Mouse (Mus musculus) testis, postnatal 14 days (tissue): Measurements from ENCODE around the gene Nppc.

Experiments
- DNase-seq: peaks from one replicate; pipeline ENCODE4 v3.0.0; 2021; ENCODE audit warnings: low spot score

Nppc gene

DNA sequence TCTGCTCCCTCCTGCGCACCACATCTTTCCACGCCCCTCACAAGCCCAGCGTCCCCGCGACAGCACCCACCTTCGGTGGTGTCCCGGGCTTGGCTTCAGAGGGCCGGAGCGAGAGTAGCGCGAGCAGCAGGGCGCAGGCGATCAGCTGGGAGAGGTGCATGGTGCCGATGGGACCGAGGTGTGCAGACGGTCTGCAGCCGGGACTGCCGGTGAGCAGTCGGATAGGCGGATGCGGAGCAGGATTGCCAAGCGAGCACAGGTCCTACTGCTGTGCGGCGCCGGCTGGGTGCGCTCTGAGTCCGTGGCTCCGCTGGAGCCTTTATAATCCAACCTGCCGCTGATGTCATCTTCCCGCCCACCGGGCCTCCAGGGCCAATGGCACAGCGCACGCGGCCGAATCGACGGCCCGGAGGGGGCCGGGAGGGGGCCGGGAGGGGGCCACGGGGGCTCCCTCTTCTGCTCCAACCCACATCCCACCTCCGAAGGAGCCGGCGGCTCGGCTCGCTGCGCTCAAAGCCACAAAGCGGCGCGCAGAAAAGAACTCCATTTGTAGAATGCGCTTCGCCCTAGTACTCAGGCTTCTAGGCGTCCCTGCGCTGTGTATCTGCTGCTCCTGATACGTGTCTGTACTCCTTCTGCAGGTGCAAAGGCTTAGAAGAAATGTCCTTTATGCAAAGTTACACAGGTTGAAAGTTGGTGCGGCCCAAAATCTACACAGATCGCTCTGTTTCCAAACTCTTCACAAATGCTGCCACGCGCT, at the start of gene Nppc:
Gene Nppc, minus strand, starts transcription at position 293 of the 760 bp plus-strand sequence.
- DNase-seq = peak; percentile 43

DNA sequence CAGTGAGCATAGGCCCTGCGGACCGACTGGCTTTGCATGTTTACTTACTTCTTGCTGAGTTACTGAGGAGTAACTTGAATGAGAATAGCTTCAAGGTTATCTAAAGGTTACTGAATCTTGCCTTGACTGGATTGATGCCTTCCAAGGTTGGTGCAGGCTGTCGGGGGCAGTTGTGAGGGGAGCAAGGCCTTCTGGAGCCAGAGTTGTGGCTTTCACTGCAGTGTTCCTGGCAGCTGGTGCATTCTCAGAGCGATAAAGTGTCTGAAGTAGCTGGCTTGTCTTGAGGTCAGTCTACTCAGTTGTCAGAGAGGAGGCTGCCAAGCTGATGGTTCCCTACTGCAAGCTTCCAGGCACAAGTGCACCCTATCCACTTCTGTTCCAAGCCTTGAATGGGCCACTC, 49.0 kb upstream of the Nppc start:
- DNase-seq = peak; percentile 26

DNA sequence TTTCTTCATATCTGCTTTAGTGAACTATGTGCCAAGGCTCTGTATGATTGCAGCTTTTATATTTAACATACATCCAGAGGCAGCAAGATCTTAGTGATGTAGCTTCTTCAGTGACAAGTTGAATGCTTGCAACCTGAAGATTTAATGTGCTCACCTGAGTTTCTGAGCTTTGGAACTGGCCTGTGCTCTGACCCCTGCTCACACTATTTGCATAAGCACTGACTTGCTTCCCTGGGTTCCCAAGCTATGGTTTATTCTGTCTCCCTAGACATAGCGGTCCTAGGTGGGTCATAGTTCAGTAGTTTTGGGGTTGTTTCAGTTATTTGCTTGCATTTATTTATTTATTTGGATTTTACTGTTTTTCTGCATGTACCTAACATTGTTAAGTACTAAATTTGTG, 47.8 kb upstream of the Nppc start:
- no peak for DNase-seq

DNA sequence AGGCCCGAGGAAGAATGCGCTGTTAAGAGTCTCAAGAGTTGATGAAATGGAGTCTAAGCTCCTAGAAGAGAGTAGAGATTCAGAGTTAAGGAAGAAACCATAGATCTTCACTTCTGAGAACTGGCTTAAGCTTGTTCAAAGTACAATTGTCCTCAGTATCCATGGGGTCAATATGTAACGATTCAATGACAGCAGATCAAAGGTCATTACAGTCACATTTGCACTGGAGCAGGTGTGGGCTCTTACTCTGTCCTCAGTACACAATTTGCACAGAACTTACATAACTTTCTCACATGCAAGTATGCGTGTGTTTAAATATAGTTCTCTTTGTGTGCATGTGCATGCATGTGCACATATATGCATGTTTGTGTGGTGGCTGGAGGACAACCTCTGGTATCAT, 42.7 kb upstream of the Nppc start:
- no peak for DNase-seq

DNA sequence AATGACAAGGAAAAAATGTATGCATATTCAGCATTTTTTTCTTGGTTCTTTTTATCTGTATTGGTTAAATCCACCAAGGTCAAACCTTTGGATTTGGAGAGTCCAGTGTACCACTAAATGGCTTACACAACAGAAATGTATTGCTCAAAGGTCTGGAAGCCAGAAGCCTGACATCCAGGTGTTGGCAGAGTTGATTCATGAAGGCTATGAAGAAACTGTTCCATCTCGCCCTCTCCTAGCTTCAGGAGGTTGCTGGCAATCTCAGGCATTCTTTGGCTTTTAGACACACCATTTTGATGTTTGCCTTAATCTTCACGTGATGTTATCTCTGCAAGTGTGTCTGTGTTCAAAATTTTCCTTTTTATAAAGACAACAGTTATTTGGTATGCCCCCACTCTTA, 41.7 kb upstream of the Nppc start:
- no peak for DNase-seq

DNA sequence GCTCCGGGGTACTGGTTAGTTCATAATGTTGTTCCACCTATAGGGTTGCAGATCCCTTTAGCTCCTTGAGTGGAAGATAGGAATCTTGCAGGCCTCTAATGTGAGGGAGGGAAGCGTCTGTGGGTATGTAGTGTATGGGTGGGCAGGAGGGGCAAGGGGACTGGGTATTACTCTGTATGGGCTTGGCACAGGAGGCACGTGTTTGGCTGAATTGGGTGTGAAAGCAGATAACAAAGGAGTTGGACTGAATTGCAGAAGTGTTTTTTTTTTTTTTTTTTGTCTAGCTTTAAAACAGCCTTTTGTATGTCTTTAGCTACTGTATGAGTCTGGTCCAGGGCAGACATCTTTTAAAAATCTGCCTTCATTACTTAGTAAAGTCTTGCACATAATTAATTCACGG, 39.2 kb upstream of the Nppc start:
- DNase-seq = no peak

DNA sequence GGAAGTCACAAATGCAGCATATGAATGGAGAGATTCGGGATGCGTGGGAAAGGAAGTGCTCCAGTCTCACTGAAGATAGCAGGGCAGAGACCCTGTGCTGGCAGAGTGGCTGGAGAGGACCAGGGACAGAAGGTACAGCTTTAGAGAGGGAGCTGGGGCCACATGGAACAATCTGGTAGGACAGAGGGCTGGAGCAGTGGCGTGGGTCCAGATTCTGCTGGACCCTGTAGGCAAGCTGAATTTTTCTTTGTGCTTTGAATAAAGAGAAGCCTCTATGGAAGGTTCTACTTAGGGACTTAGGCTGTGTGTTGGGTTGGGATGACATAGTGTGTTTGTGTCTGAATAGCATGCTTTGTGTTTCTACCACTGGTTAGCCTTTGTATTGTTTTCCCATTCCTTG, 35.1 kb upstream of the Nppc start:
- no peak for DNase-seq

DNA sequence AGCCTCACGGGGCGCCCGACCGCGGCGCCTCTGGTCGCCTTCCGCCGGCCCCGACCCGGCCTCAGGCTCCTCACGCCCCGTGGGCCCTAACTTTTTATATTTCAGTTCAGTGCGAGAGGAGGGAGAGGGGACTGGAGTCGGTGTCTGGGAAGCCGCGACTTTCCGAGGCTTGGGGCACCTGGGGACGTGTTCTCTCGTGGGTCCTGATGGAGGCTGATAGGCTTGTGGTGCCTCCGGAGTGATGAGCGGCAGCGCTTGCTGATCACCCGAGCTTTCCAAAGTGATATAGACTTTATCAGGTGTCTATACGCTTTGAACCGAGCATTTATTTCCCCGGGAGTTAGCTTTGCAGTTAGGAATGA, 33.6 kb upstream of the Nppc start:
- DNase-seq = no peak

DNA sequence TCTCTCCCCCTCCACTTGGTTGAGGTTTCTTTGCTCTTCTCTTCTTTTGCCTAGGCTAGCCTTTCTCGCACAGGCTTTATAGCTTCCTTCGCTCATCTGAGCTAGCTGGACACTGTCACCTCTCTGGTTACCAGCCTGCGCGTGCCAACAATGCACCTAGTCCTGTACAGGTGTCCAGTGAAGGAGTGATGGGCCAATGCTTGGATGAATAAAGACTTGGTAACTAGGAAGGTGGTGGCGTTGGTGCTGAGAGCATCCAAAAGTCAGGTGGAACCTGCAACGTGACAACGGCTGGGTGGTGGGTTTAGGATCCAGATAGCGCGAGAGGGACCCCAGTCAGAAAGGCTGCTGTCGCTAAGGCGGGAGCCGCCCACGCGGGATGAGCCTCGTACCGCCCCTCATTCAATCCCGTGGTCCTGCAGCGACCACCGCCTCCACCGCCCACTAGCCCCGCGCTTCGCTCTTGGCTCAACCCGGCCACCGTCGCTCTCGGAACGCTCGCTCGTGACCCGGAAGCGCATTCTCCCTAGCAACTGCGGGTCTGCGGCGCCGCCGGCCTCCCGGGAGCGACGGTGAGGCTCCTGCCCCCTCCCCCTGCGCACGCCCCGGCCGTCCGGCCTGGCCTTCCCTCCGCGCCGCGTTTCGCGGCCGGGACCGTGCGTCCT, 33.1 kb upstream of the Nppc start, which contains the start of gene Dis3l2:
Gene Dis3l2, plus strand, starts transcription at position 509 of the 665 bp plus-strand sequence.
- DNase-seq = peak; percentile 90

DNA sequence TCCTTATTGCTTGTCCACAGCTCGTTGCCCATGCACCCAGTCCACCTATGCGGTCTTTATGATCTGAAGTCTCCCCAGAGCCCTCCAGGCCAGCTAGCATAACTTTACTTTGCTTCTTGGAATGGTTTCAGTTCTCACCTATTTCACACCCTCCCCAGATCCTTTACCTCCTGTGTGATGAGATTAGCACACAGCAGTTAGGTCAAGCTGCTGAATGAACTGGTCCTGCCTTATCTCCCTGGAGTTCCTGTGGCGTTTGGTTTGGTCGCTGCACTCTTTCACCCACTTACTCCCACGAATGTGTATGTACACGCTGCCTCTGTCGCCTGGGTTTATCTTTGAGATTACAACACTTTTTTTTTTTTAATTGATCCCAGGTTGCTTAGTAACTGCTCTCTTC, 30.0 kb upstream of the Nppc start:
- no peak for DNase-seq

DNA sequence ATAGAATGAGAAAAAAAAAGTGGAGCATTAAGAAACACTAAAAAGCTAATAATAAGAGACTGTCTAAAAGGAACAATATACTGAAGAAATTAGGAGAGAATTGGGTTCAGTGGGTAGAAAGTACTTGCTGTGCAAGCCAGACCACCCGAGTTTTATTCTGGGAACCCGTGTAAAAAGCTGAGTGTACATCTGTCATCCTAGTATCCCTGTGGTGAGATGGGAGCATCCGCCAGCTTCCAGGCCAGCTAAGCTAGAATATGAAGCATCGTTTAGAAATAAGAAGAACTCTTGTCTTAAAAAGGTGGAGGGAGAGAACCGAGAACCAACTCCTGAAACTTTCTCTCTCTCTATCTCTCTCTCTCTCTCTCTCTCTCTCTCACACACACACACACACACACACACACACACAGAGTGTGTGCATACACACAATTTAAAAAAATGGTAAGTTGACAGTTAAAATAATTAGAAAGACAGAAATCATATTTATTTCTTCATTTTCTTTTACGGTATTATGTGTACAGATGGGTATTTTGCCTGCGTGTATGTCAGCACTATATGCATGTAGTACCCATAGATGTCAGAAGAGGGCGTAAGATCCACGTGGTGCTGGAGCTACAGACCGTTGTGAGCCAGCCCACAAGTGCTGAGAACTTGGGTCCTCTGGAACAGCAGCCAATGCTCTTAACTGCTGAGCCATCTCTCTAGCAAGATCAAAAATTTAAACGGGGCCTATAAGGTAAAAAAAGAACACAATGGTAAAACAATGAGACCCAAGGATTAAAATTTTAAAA, 29.2 kb upstream of the Nppc start:
- DNase-seq = no peak

DNA sequence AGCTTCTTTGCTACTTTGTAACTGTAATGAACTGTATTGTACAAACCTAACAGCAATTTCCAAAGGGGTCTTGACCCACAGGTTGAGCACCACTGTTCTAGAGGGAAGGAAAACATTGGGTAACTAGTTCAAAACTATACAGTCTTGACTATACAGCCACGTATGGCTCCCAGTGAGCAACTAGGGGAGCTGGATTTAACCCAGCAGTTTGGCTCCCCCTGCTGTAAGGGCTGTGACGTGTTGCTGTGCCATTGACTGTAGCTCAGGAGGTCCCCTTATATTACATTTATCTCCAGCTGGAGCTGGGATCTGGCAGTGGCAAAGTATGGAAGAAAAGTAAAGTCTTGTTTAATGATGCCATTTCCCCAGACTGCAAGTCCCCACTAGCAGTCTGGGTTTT, 28.4 kb upstream of the Nppc start:
- DNase-seq = no peak

DNA sequence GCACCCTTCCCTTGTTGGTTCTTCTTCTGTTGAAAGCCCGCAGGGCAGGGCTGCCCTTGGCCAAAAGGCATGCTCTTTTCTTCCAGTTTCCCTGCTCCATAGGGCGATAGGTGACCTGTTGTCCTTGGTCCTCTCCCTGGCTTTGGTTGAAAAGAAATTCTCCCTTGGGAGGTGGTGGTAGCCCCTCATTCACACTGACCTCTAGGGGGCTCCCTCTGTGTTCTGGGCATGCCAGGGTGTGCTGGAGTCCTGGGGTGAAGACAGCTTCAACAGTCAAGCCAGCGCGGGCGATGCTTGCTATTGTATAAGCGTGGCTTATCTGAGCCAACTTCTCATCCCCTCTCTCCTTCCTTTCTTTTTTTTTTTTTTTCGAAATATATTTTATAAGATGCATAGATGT, 26.6 kb upstream of the Nppc start:
- no peak for DNase-seq

DNA sequence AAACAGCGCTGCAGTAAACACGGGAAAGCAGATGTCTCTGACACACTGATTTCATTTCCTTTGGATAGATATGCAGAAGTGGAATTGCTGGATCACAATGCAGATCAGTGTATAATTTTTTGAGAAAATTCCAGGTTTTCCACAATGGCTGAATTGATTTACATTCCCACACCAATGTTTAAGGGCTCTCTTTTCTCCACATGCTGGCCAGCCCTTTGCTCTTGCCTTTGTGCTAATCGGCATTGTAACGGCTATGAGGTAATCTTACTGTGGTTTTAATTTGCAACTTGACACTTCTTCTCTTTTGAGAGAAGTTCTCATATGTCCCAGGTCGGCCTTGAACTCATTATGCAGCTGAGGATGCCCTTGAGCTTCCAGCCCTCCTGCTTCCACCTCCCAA, 20.7 kb upstream of the Nppc start:
- DNase-seq = no peak

DNA sequence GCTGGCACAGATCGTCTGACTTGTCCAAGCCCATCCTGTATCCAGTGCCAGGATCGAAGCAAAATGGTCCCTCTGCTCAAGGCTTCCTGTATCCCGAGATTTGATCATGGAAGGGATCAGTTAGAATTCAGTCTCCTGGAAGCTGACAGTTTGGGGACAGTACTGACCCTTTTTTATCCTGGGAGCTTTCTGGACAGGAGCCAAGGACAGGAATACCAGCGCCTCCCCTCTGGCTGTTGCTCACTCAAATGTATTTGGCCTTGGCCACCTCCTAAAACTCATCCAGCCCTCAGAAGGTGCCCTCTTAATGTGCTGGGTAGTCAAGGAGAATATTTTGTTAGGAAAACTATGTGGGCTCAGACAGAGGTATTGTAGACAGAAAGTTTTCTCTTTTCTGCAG, 16.9 kb upstream of the Nppc start:
- DNase-seq = no peak

DNA sequence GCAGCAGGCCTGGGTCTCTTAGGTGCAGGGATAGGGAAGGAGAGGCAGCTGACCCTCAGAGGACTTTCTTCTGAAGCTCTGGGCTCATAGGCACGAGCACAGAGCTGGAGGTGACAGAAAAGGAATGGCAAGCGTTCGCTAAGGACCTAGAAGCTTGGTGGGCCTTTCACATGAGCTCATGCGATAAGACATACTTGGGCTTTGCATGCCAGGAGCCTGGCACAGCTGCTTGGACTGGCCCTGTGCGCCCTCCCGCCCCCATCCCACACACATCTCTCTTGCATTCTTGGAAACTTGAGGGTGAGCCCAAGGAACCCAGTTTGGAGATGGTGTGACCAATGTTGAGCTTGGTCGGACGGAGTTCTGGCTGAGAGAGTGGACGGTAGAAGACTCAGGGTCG, 8.3 kb upstream of the Nppc start:
- DNase-seq = no peak

DNA sequence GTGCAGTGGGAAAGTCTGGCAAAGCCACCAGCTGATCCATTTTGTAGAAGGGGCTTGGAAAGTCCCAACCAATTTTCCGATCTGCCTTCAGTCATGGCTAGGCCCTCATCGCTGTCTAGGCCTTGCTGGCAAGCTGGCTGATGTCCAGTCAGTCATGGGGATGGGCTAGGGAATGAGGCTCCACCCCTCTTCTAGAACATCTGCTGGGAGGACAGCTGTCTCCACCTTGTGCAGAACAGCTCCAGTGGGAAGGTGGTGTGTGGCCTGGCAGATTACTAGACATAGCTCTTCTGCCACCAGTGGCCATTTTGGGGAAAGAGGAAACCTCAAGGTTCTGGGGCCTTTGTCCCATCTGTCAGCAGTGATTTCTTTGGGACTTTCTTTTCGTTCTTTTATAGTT, 7.3 kb upstream of the Nppc start:
- DNase-seq = no peak

DNA sequence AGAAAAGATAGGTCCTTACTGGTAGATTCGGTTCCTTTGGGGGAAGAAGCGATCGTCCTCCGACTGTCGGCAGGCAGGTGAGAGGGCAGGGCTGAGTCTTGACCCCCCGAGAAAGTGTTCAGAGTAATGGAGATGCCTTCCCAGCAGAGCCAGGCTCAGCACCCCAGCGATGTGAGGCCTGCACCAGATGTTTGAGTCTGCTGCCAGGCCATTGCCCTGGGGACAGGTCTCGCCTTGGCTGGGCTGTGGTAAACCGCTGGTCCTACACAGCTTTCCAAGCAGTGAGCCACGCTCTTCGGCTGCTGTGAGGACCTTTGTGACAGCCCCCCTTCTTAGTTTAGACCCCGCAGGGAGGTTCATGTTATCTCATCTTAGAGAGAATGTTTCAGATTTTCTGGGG, 4.8 kb upstream of the Nppc start:
- no peak for DNase-seq

DNA sequence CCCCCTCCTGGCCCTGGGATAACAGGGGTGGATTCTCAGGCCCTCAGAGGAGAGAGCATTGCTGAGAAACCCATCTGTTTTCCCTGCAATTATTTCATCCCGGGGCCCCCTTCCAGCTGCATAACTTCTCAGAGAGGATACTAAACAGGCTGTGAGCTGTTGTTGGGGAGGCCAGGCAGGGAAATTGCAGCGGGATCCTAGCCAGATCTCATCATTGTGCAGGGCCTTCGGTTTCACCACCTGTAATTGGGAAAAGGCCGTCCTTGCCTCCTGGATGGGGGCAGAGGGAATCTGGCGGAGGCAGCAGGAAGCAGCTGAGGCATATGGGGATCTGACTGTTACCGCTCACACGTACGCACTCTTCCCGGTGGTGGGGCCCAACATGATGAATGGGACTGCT, 4.0 kb upstream of the Nppc start:
- no peak for DNase-seq

DNA sequence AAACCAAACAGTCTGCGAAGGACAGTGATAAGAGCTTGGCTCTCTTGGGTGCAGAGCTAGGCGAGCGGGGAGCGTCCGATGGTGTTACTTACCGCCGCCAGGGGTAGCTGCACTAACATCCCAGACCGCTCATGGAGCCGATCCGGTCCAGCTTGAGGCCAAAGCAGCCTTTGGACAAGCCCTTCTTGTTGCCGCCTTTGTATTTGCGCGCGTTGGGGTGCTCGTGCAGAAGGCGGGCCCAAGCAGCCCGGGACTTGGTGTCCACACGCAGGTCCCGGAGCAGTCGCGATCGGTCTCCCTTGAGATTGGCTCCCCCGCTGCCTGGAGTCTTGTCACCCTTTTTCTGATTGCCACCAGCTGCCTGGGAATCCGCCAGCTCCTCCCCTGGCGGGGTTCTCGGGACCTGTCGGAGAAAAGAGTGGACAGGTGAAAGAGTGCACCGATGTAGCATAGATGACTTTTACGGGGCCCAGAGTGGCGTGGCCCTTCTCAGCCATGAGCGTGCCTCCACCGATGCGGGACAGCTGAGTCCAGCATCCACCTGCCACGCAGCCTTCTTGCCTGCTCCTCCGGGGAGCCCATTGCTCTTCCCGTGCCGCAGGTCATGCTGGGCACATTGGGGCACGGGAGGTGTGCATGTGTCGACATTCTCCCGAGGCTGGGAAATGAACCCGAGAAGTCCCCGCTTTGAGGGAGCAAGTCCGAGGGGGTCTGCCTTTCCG, 658 bp downstream of the Nppc start:
- peak; percentile 58 for DNase-seq

DNA sequence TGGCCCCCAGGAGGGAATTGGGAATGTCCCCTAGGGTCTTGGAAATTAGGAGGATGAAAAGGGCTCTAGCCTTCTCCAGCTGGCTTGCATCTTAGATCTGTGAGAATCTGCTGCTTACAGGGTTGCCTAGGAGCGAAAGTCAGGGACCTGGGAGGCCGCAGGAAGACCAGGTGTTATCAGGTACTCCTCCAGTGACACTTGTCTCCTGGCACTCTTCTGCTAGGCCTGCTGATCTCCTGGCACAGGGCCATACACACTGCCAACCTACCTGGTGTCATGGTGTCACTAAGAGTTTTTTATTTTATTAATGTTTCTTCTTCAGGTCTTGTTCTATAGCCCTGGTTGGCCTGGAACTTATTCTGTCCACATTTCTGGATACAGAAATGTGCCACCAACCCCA, 5.3 kb downstream of the Nppc start:
- no peak for DNase-seq

DNA sequence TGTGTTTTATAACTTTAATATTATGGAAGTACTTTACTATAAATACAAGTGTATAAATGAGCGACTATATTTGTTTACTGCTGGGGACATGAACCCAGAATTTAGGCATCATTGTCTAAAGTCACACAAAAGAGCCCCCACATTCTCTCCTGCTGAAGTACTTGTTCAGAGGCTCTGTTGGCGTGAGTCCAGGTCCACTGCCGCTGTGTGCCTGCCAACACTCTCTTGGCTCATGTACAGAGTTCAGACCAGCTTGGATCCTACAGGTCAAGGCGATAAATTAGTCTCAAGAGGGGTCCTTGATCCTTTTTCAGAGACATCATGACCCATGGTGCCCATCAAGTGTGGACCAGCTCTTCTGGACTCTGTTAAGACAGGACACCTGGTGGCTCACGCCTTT, 13.3 kb downstream of the Nppc start:
- DNase-seq = no peak

DNA sequence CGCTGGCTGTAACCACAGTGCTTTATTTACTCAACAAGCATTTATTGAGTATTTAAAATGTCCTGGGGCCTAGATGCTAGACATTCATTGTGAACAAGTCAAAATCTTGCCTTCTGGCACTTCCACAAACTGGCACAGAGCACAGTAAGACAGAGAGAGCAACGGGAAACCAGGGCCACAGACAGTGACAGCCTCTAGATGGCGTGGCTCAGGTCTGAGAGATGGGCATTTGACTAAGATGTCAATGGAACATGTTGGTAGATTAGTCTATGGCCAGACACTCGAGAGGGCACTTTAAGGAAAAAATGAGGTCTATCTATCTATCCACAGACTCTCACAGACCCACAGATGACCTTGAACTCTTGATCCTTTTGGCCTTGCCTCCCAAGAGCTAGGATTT, 17.7 kb downstream of the Nppc start:
- no peak for DNase-seq
